Mouse (Mus musculus) liver, adult 2 months (tissue): ENCODE results near the gene Gm20388.

Source experiments
- CTCF ChIP-seq: fragments of 200-500 bp; IDR thresholded peaks from 2 replicates; pipeline ENCODE4 v1.5.1; 2011; ENCODE audit warnings: low read depth, low read length, control low read depth
- POLR2A ChIP-seq: fragments of 200-500 bp; IDR thresholded peaks from 2 replicates; pipeline ENCODE4 v1.6.1; 2011; ENCODE audit warnings: low read length, control low read depth; ENCODE audit not compliant: insufficient read depth; ENCODE audit errors: extremely low read depth

- no peak for TF ChIP-seq CTCF
- no peak for TF ChIP-seq POLR2A
These were observed 2238.4 kb downstream of the Gm20388 start for GRCm38 (mm10) chr8:122149045-122149444.
